Mouse (Mus musculus): ENCODE data around the gene Samd14.

The Samd14 gene

GRCm38 (mm10) chr11:95037306-95037705, 27.6 kb downstream of the Samd14 start:
- in situ Hi-C loops (cut with MboI, MseI) = no loop called here

GRCm38 (mm10) chr11:95038156-95038817, 28.6 kb downstream of the Samd14 start:
- in situ Hi-C loops (cut with MboI, MseI) = no loop called here

DNA sequence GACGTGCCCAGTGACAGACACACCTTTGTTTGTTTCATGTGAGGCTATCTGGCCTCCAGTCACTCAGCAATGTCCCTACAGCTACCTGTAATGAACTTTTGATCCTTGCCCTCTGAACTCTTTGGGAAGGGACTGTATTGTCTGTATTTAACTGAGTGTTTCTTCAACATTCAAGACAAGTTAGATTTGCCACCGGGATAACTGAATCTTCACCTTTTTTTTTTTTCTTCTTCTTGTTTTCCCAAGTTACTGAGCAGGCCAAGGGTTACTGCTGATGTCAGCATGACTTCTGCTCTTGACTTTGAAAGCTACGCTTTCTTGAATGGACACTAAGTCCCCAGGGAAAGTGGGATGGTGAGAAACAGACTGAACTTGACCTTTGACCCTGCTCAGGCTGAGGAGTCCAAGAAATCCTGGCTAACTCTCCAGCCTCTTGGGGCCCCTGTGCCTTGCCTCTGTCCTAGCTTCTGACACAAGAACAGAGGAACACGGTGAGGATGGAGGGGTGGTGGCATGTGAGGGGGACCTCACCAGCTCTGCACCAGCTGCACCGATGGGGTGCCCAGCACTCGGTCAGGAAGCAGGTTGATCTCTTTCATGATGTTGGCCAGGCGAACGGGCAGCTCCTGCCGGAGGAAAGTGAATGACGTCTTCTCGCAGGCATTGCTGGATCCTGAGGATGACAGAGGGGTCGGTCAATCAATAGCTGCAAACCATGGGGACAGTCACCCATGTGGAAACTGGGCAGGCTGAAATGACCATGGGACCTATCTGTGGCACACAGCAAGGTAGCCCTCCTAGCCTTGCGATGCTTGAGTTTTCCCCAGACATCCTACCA, 29.4 kb downstream of the Samd14 start:
- in situ Hi-C loops (cut with MboI, MseI) = no loop called here

DNA sequence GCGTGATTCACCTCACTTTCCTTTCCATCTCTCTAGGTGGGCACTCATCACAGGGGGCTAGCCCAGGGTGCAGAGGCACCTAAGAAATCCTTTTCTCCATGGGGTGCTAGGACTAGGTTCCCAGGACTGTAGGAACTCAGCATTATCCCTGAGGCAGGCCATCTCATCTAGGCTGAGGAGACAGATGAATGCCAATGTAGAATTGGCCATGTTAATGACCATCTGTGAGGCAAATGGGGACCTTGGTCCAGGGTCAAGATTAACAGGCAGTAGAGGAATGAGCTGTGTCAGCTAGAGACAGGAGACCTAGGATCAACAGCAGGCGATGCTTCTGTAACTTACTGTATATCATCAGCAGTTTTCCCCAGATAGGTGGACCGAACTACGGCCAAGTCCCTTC, 30.1 kb downstream of the Samd14 start:
- in situ Hi-C loops (cut with MboI, MseI) = no loop called here

DNA sequence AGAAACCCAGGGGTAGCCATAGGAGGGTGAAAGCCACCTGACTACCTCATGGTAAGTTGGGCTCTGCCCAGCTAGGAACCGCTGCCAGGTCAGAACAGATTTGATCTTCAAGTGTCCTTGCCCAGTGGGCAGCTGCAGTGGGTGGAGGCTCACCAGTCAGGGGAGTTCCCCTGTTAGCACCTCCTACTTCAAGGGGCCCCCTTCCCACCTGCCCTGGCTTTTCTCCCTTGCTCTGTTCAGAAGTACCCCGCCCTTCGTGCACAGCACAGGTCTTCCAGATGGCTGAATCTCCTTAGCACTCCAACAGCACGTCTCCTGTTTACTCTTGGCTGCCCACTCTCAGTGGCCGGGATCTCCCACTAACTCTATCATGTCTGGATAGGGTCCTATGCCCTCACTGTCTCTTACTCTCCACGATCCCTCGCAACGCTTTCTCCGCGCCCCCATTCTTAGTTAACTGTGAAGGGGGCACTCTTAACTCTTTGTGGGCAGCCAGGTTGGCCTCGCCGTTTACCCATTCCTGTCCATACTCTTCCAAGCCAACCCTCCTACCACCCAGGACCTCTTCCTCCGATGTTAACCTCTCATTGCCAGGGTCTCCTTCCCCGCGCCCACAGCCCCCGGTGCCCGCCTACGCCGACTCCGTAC, 30.9 kb downstream of the Samd14 start:
- in situ Hi-C loops (cut with MboI, MseI) = no loop called here

- in situ Hi-C loops (cut with MboI, MseI) = no loop called here
Observed at GRCm38 (mm10) chr11:95041139-95041609, 31.5 kb downstream of the Samd14 start, which contains the start of gene Pdk2. Pdk2 (minus strand) TSS chr11:95041354.

DNA sequence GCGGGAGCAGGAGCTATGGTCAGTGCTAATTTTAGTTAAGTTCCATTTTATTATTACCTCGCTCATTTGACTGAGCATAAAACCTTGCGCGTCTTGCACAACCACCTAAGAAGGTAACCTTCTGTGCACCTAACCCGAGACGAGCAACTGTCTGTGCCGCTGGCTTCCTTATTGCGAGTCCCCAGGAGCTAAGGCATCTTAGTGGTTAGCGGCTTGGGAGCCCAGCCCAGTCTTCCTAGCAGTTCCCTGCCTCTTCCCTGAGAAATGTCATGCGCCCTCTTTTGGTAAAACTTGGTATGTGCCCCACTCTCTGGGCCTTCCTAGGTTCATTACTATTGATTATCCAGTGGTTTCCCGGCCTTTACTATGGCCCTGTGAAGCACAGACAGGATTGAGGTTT, 32.4 kb downstream of the Samd14 start:
- in situ Hi-C loops (cut with MboI, MseI) = no loop called here

DNA sequence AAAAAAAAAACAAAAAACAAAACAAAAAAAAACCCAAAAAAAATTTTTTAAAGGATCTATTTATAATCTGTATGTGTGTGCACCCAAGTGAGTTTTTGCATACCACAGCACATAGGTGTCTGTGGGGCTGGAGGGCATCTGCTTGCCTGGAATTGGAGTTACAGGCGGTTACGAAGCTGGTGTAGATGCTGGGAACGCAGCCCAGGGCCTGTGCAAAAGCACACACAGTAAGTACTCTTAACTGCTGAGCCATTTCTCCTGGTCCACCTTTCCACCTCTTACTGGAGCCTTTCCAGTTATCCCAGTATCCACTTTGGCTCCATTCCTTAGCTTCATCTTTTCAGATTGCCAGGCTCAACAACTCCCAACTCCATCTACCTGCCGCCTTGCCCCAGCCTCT, 33.4 kb downstream of the Samd14 start:
- in situ Hi-C loops (cut with MboI, MseI) = no loop called here

DNA sequence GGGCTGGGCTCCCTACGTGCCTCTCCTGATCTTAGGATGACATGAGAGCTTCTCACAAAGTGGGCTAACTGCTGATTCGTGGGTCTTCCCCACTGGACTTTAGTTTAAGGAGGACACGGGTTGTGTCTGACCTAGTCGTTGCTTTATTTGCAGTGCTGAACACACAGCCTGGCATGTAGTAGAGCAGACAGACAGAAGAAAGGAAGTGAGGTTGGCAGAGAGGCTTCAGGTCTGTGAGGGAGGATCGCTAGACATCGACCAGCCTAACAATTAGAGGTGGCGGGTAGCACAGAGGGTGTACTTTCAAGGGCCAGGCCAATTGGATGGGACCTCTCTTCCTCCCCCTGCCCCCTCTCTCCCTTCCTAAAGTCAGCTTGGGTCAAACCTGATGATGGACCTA, 33.9 kb downstream of the Samd14 start:
- in situ Hi-C loops (cut with MboI, MseI) = no loop called here

GRCm38 (mm10) chr11:95044185-95044870, 34.6 kb downstream of the Samd14 start:
- in situ Hi-C loops (cut with MboI, MseI) = no loop called here

GRCm38 (mm10) chr11:95046980-95047680, 37.5 kb downstream of the Samd14 start:
- in situ Hi-C loops (cut with MboI, MseI) = no loop called here

DNA sequence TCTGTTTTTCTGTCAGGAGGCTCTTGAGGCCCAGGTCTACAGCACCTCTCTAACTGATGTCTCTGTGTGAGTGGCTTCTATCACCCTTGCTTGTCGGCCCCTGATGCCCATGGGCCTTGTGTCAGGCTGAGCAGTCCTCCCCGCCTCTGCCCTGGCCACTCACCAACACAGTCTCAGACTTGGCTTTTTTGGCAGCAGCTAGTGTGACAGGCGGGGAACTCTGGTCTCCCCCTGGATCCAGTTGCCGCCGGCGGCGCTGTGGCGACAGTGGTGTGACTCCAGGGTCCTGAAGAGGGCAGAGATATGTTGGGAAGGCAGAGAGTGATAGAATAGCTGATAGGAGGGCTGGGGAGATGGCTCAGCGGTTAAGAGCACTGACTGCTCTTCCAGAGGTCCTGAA, 43.4 kb downstream of the Samd14 start:
- in situ Hi-C loops (cut with MboI, MseI) = no loop called here

DNA sequence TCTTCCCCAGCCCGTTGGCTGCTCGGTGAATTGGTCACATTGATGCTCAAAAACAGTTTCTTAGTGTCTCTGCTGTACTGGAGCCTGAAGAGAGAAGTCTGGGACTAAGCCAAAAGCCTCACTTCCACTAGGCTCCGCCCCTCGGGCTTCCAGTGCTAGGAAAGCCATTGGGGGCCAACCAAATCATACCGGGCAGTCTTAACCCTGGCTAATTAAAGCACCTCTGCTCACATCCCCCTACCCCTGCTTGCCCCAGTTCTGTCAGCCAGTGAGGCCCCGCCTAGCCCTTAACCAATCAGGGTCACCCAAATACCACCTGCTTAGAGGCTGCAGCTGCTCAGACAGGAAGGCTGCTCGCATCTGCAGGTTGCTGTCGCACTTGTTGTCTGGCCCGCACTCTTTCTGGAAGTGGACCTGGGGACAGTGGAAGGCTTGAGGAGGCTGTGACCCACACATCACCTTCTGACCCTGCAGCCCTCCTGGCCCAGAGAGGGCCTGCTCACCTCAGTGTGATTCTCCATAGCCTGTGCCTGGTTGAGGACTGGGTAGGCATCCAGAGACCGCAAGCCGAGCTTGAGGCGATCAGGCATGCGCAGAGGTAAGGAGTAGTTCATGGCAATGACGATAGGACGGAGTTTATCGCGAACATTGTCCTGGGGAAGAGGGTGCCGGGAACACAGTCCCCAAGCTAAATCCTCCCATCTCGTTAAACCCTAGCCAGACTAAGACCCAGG, 47.3 kb downstream of the Samd14 start:
- in situ Hi-C loops (cut with MboI, MseI) = no loop called here

DNA sequence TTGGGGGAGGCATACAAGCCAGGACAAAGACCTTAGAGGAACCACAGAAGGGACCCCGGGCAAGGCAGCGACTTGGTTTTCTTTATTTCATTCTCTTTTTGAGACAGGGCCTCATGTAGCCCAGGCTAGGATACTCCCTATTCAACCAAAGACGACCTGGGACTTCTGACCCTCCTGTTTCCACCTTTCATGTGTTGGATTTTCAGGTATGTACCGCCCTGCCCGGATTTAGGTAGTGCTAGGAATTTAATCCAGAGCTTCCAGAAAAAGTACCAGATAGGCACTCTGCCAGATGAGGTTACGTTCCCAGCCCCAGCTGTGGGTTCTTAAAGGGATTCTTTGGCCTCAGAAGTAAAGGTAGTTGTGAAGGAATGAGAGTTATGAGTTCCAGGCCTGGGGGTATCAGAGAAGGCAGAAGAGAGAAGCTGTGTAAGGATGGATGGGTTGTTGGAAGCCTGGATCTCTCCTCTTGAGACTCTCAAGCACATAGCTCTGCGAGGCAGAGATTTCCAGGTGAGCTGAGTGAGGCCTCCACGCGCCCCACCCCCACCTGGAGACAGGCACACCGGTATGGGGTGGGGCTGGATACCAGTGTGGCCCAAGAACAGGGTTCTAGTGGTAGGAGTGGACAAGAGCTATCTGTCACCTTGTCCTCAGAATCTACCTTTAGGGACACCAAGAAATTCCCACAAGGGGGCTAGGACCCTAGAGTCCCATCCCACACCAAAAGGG, 59.7 kb downstream of the Samd14 start:
- in situ Hi-C loops (cut with MboI, MseI) = no loop called here

GRCm38 (mm10) chr11:95070140-95071107, 60.7 kb downstream of the Samd14 start:
- in situ Hi-C loops (cut with MboI, MseI) = no loop called here

- in situ Hi-C loops (cut with MboI, MseI) = no loop called here
Observed at GRCm38 (mm10) chr11:95071266-95071665, 61.6 kb downstream of the Samd14 start.

GRCm38 (mm10) chr11:95072136-95072535, 62.5 kb downstream of the Samd14 start:
- in situ Hi-C loops (cut with MboI, MseI) = no loop called here

DNA sequence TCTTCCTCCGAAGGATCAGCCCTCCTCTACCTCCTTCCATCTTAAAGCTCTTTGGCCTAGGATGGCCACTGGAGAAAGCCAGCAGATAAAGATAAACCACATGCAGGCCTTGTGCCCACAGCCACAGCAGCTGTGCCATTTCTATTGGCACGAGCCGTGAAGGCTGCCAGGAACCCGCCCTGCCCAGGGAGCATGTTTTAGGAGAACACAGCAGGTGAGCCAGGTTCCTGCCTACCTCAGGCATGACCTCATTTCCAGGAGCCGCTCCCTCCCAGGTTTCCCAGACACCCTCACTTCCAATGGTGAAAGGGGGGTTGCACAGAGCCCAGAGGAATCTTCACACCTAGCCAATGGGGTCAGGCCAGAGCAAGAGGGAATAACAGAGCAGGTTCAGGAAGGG, 63.1 kb downstream of the Samd14 start:
- in situ Hi-C loops (cut with MboI, MseI) = no loop called here

DNA sequence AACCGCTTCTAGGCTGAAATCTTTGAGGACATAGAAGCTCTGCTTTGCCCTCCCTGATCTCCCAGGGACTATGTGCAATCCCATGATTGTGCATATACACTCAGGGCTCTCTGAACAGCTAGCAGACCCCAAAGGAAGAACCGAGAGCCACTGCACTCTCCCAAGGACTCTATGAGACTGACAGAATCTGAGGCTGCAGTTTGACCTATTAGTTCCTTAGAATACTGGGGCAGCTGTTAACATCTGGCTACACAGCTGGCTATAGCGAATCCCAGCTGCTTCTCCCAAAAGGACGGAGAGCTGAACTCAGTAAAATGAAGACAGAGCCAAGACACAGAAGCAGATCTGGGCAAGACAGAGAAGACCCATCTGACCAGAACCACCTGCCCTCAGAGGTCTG, 64.2 kb downstream of the Samd14 start:
- in situ Hi-C loops (cut with MboI, MseI) = no loop called here

Data from T-helper 2 cell (primary cell).